Mouse (Mus musculus) brown adipose tissue, adult 24 weeks (tissue): ENCODE measurements around the gene Adora1. TPM values are rescaled to one million over a fixed set of nuclear protein-coding genes. Genes with fewer than 3 reads are reported as not detected.

Experiments used
- polyA plus RNA-seq: library from polyadenylated mRNA; stranded (reverse); fragments of >200 nt; gene quantifications from 2 replicates; pipeline ENCODE4 v1.2.4, GENCODE M21; 2012; ENCODE audit not compliant: missing spikeins, insufficient read depth, insufficient read length

The Adora1 gene
- polyA plus RNA-seq, 1 experiment: 67.9 TPM

Other genes with a start within 250 kb of the Adora1 start
- gene Fmod, start 198.2 kb downstream of the Adora1 start, polyA plus RNA-seq: 0.38 and 0.55 TPM in 2 replicates
- 16.6 and 53.4 TPM in 2 replicates for gene Btg2, start 156.3 kb downstream of the Adora1 start, polyA plus RNA-seq
- gene Chit1, start 124.2 kb downstream of the Adora1 start, polyA plus RNA-seq: not detected in 2 replicates
- not detected in 2 replicates for gene Chil1, start 53.3 kb downstream of the Adora1 start, polyA plus RNA-seq
- gene Mybph, start 42.0 kb downstream of the Adora1 start, polyA plus RNA-seq: not detected in 2 replicates
- gene Myog, start 54.6 kb upstream of the Adora1 start, polyA plus RNA-seq: not detected in 2 replicates
- gene Ppfia4, start 97.5 kb upstream of the Adora1 start, polyA plus RNA-seq: 1.7 TPM in 1 of 2 replicates, not detected in the other
- 20.2 and 20.8 TPM in 2 replicates for gene Tmem183a, start 126.5 kb upstream of the Adora1 start, polyA plus RNA-seq
- not detected in 2 replicates for gene 4933406M09Rik, start 150.5 kb upstream of the Adora1 start, polyA plus RNA-seq
- 21.2 and 26.5 TPM in 2 replicates for gene Cyb5r1, start 170.1 kb upstream of the Adora1 start, polyA plus RNA-seq
- 94.9 and 119 TPM in 2 replicates for gene Adipor1, start 179.9 kb upstream of the Adora1 start, polyA plus RNA-seq
- gene Klhl12, start 220.1 kb upstream of the Adora1 start, polyA plus RNA-seq: 7.0 and 9.9 TPM in 2 replicates